Mouse (Mus musculus) myocyte (in vitro differentiated cells): ENCODE results near the gene Tysnd1.

Experiments used
- CEBPB ChIP-seq: IDR thresholded peaks from 2 replicates; pipeline ENCODE4 v1.6.1; 2011; ENCODE audit warnings: mild to moderate bottlenecking, moderate library complexity; ENCODE audit not compliant: poor library complexity, insufficient read depth, severe bottlenecking
- E2F4 ChIP-seq: IDR thresholded peaks from one replicate; pipeline ENCODE4 v1.6.1; 2011; ENCODE audit warnings: mild to moderate bottlenecking, control low read depth, moderate library complexity; ENCODE audit not compliant: insufficient read depth
- MAX ChIP-seq: IDR thresholded peaks from one replicate; pipeline ENCODE4 v1.6.1; 2011; ENCODE audit warnings: low read depth, mild to moderate bottlenecking, control low read depth
- MYOD1 ChIP-seq, 3 experiments: IDR thresholded peaks; one replicate each; pipeline ENCODE4 v1.6.1; 2011; ENCODE audit warnings: control low read depth in 2 of 3, low read depth in 2 of 3, mild to moderate bottlenecking in 2 of 3, moderate library complexity in 1 of 3; ENCODE audit not compliant: insufficient read length in 2 of 3, control insufficient read depth in 1 of 3
- MYOG ChIP-seq, 3 experiments: IDR thresholded peaks; one replicate each; pipeline ENCODE4 v1.6.1; 2011; ENCODE audit warnings: control low read depth in 2 of 3, low read depth in 2 of 3, mild to moderate bottlenecking in 2 of 3; ENCODE audit not compliant: insufficient read length in 2 of 3, control insufficient read depth in 1 of 3, insufficient read depth in 1 of 3
- POLR2A ChIP-seq: IDR thresholded peaks from one replicate; pipeline ENCODE4 v1.6.1; 2011; ENCODE audit warnings: low read depth, mild to moderate bottlenecking, control low read depth, moderate library complexity; ENCODE audit not compliant: insufficient read length
- POLR2AphosphoS2 ChIP-seq: IDR thresholded peaks from one replicate; pipeline ENCODE4 v1.6.1; 2011; ENCODE audit warnings: low read depth, control low read depth; ENCODE audit not compliant: insufficient read length
- REST ChIP-seq: IDR thresholded peaks from one replicate; pipeline ENCODE4 v1.6.1; 2011; ENCODE audit warnings: mild to moderate bottlenecking, control low read depth, moderate library complexity; ENCODE audit not compliant: insufficient read depth, insufficient read length
- SRF ChIP-seq: IDR thresholded peaks from one replicate; pipeline ENCODE4 v1.6.1; 2011; ENCODE audit warnings: low read depth; ENCODE audit not compliant: control insufficient read depth, insufficient read length
- TCF12 ChIP-seq: IDR thresholded peaks from one replicate; pipeline ENCODE4 v1.6.1; 2011; ENCODE audit warnings: mild to moderate bottlenecking, control low read depth; ENCODE audit not compliant: poor library complexity, insufficient read depth, severe bottlenecking
- TCF3 ChIP-seq: IDR thresholded peaks from one replicate; pipeline ENCODE4 v1.6.1; 2011; ENCODE audit warnings: low read depth, control low read depth; ENCODE audit not compliant: insufficient read length
- USF1 ChIP-seq: IDR thresholded peaks from one replicate; pipeline ENCODE4 v1.6.1; 2011; ENCODE audit warnings: low read depth, mild to moderate bottlenecking, control low read depth, moderate library complexity

DNA sequence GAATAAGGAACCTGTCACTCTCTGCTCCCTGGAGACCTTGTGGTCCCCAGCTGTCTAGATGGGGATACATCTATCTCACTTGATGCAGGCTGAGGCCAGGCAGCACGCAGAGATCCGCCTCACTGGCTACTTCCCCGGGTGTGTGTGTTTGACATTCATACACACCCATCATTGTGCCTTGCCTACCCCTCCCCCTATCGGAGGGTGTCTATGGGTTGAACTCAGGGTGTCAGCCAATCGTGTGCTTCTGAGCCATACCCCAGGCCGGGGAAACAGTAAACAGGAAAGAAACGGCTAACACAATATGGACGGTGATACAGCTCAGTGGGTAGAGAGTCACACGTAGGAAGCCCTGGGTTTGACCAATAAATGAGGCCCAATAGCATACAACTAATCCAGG is 54.7 kb downstream of the Tysnd1 start:
- TF ChIP-seq SRF (no peak), POLR2A (no peak), MYOD1 (IDR thresholded peaks at IDR 0.05; ENCODE audit: control insufficient read depth in 1 of 3, insufficient read length in 2 of 3, low read depth in 2 of 3) (no peak), TCF12 (no peak), TCF3 (no peak), REST (no peak), MYOG (IDR thresholded peaks at IDR 0.05; ENCODE audit: control insufficient read depth in 1 of 3, insufficient read depth in 1 of 3, insufficient read length in 2 of 3, low read depth in 2 of 3) (no peak), USF1 (no peak), POLR2AphosphoS2 (no peak), MAX (no peak), CEBPB (no peak), E2F4 (no peak)
